Mouse (Mus musculus) kidney, adult 8-10 months (tissue): ENCODE data around the gene Olfr564.

Experiments used
- DNase-seq, 2 experiments: peaks; one replicate each; pipeline ENCODE4 v3.0.0; 2022

The Olfr564 gene

GRCm38 (mm10) chr7:102803180-102803579, at the start of gene Olfr564:
TSS of gene Olfr564 (plus strand) at chr7:102803480.
- DNase-seq: no peak

- DNase-seq: no peak
These were observed 44.0 kb upstream of the Olfr564 start, which contains the start of the genes Olfr560 and Olfr78 for GRCm38 (mm10) chr7:102759266-102759665. TSS of gene Olfr560 (minus strand) at chr7:102759366. TSS of gene Olfr78 (minus strand) at chr7:102759471.

DNA sequence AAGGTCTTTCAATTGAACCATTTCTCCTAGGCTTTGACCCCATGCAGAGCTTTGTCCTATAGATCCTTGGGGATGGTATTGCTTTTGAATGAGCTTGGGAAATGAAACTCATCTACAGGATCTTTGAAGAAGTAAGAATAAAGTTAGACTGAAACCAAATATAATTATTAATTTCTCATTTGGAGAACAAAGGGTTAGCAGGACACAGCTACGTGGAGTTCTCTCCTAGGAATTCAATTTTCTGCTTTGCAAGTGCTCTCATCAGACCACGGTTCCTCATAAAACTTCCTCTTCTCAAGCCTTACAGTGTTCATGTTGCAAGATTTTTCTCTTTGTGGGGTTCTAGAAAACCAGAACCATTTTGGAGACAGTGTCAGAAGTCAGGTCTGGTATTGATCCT, 32.4 kb upstream of the Olfr564 start, which contains the start of gene Olfr561:
Gene Olfr561, plus strand, starts transcription at position 301 of the 400 bp plus-strand sequence.
- no peak for DNase-seq
